Mouse (Mus musculus): ENCODE results near the gene Nxf3. TPM values are rescaled to one million over a fixed set of nuclear protein-coding genes. Genes with fewer than 3 reads are reported as not detected.
"Not testable (repeated sequence)": the region's sequence is repeated elsewhere in the genome, so short reads cannot be mapped to it uniquely, and the experiment has no call there.

Gene Nxf3
- polyA plus RNA-seq, 1 experiment from 2014 or later: not detected

DNA sequence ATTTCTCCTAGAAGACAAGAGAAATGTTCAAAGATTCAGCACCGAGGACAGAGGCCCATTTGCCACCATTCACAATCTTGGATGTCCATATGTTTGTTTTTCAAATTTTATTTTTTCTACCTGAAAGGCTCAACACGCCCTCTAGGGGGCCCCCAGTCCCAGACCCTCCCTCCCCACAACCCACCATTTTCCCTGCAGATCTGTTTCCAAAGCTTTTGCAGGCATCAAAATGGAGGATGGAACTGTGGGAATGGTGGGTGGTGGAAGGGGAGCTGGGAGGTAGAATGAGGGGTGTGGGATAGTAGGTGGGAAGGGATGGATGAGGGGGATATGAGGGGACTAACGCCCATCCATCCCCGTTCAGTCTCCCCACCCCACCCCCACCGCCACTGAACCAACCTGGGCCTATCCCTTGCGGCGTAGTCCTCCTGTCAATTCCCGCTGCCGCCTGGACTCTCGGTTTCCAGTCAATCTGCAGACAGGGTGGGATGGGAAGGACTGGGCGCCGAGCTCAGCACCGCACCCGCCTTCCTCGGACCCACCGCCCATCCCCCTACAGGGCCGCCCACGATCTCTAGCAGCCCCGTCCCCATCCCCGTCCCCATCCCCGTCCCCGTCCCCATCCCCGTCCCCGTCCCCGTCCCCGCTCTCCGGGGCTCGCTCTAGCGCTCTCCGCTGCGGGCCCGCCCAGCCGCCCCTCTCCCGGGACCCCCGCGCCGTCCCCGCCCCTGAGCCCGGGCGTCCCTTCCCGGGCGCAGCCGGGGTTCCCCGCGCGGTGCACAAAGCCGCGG, 17.7 kb downstream of the Nxf3 start:
- not testable (repeated sequence) for H3K4me1 ChIP-seq; H3K27ac ChIP-seq (replicated peaks); H3K27me3 ChIP-seq; H3K36me3 ChIP-seq; H3K9me3 ChIP-seq (replicated peaks); H3K9ac ChIP-seq
- peak overlapping the region; percentile 42 for H3K4me2 ChIP-seq (replicated peaks)
- WGBS: 40% methylated on average over 14 of the region's 48 CpGs
- peak; percentile 80 for ATAC-seq (ENCODE audit: insufficient number of reproducible peaks, low FRiP score, low TSS enrichment, low read depth)
- peak overlapping the region; percentile 35 for H3K4me3 ChIP-seq (replicated peaks)

DNA sequence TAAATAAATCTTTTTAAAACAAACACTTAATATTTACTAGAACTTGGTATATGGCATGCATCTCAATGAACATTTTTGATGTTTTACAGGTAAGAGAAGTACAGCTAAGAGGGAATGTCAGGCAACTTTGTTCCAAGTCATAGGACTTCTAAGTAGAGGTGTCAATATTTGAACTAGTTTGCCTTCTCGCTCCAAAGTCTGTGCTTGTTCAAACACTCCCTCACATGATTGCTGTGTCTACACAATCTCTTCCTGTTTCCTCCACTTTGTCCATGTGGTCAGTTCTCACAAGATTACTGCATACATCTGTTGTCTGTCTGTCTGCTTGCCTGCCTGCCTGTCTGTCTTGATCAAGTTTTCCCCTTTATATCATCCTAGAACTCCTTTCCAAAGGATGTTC, 24.4 kb downstream of the Nxf3 start:
- Histone ChIP-seq H3K4me2 (replicated peaks) (no peak overlapping the region), H3K9me3 (replicated peaks) (no peaks in the 10 kb centered on the region), H3K4me3 (replicated peaks) (no peak overlapping the region), H3K9ac (no peak overlapping the region), H3K36me3 (no peaks in the 10 kb centered on the region), H3K27me3 (no peaks in the 10 kb centered on the region), H3K4me1 (no peaks in the 10 kb centered on the region), H3K27ac (replicated peaks) (no peak overlapping the region)
- WGBS: 83% methylated on average over 1 of the region's 1 CpGs
- no peak for ATAC-seq (ENCODE audit: insufficient number of reproducible peaks, low FRiP score, low TSS enrichment, low read depth)

DNA sequence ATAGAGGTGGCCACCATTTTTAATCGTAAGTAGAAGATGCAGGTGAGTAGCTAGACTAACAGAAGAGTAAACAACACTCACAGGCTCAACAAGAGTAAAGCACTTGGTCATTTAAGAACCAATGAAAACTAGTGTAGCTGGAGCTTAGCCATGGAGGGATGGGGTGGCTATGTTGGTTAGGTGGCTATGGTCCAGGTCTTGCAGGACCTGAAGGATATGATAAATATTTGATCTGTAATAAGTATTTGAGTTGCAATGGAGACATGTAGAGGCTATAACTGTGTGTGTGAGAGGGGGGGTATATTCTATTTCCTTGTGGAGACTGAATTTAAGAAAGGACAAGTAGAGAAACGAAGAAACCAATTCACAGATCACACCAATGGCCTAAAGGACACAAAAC, 33.8 kb downstream of the Nxf3 start:
- Histone ChIP-seq H3K4me1 (no peaks in the 10 kb centered on the region), H3K9ac (no peak overlapping the region), H3K27me3 (no peaks in the 10 kb centered on the region), H3K9me3 (replicated peaks) (no peaks in the 10 kb centered on the region), H3K4me3 (replicated peaks) (no peak overlapping the region), H3K27ac (replicated peaks) (no peak overlapping the region), H3K4me2 (replicated peaks) (no peak overlapping the region), H3K36me3 (no peaks in the 10 kb centered on the region)
- WGBS: 75% methylated on average over 2 of the region's 2 CpGs
- ATAC-seq (ENCODE audit: insufficient number of reproducible peaks, low FRiP score, low TSS enrichment, low read depth): no peak

DNA sequence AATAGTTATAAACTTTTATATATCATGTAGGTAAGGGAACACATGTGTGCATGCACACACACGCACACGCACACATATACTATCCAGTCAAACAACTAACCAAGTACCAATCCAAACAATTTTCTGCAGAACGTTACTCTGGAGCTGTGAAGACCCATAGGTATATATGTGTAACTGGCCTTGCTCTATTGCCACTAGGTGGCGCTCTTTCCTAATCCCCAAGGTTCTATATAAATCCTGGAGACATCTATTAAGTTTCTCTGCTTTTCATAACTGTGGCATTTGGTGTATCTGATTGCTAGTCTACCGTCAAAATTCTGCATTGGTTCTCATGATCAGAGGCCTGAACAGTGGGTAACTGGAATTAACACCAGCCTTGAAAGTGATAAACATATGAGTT, 37.5 kb downstream of the Nxf3 start:
- Histone ChIP-seq H3K4me3 (replicated peaks) (no peak overlapping the region), H3K27ac (replicated peaks) (no peak overlapping the region), H3K9me3 (replicated peaks) (no peaks in the 10 kb centered on the region), H3K36me3 (no peaks in the 10 kb centered on the region), H3K9ac (no peak overlapping the region), H3K27me3 (no peaks in the 10 kb centered on the region), H3K4me1 (no peaks in the 10 kb centered on the region), H3K4me2 (replicated peaks) (no peak overlapping the region)
- WGBS: 10% methylated on average over 5 of the region's 5 CpGs
- ATAC-seq (ENCODE audit: insufficient number of reproducible peaks, low FRiP score, low TSS enrichment, low read depth): no peak

DNA sequence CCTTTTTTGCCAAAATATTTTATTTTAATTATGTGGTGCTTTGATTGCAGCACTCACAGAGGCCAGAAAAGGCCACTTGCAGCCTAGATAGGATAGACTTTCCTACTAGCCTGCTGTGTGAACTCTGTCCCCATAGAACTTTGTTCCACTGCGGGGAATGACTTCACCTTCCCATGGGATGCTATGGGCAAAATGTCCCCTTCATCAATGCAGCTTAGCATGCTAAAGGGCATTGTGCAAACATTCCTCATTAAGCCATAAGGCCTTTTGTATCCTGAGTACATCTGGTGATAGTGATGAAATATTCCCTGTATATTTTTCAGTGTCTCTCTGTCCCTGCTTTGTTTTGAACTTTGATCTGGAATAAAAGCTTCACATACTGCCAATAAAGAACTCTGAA, 41.3 kb downstream of the Nxf3 start:
- ATAC-seq (ENCODE audit: insufficient number of reproducible peaks, low FRiP score, low TSS enrichment, low read depth): no peak
- no peaks in the 10 kb centered on the region for H3K36me3 ChIP-seq
- WGBS: 90% methylated on average over 1 of the region's 1 CpGs
- H3K9me3 ChIP-seq (replicated peaks): no peaks in the 10 kb centered on the region
- no peak overlapping the region for H3K9ac ChIP-seq
- H3K4me2 ChIP-seq (replicated peaks): no peak overlapping the region
- H3K4me3 ChIP-seq (replicated peaks): no peak overlapping the region
- H3K4me1 ChIP-seq: no peaks in the 10 kb centered on the region
- no peaks in the 10 kb centered on the region for H3K27me3 ChIP-seq
- no peak overlapping the region for H3K27ac ChIP-seq (replicated peaks)

DNA sequence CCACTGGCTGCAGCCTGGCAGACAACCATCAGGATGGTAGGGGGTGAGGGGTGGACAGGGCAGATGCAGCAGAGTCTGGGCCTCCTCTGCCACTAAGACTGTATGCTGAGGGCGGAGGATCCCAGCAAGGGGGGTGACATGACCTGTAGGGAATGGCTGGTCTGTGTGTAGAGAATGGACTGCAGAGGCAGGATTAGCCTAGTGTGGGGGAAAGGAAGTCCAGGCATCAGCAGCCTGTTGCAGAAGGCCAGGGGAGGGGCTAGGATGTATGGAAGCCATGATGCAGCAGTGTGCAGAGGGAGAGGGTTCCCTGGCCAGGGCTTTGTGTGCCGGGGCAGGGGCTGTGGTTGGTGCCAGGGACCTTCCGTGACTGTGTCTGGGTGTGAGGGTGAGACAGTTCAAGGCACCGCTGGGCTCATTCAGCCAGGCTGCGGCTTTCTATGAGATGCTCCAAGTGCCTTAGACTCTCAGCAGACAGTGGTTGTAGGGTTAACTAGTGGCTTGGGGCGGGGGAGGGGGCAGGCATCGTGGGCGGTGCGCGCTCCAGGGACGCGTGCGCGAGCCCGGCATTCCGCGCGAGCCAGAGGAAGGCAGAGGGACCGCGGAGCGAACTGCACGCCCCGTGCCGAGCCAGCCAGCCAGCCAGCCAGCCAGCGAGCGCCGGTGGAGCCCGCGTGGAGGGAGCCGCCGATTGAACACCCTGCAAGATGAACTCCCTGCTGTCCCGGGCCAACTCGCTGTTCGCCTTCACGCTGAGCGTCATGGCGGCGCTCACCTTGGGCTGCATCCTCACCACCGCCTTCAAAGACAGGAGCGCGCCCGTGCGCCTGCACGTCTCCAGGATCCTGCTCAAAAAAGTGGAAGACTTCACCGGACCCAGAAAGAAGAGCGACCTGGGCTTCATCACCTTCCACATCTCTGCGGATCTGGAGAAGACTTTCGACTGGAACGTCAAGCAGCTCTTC, 52.0 kb downstream of the Nxf3 start, which contains the start of gene Arxes1:
Gene Arxes1 (plus strand): TSS at position 569 of the 965 bp plus-strand sequence.
- not testable (repeated sequence) for H3K9ac ChIP-seq; H3K36me3 ChIP-seq; H3K9me3 ChIP-seq (replicated peaks); H3K27me3 ChIP-seq; H3K4me1 ChIP-seq; H3K27ac ChIP-seq (replicated peaks)
- peak within 1 kb of the TSS; percentile 36 for H3K4me2 ChIP-seq (replicated peaks)
- 14% methylated on average over 16 of the region's 49 CpGs for WGBS
- peak within 1 kb of the TSS; percentile 24 for H3K4me3 ChIP-seq (replicated peaks)
- peak; percentile 93 for ATAC-seq (ENCODE audit: insufficient number of reproducible peaks, low FRiP score, low TSS enrichment, low read depth)

DNA sequence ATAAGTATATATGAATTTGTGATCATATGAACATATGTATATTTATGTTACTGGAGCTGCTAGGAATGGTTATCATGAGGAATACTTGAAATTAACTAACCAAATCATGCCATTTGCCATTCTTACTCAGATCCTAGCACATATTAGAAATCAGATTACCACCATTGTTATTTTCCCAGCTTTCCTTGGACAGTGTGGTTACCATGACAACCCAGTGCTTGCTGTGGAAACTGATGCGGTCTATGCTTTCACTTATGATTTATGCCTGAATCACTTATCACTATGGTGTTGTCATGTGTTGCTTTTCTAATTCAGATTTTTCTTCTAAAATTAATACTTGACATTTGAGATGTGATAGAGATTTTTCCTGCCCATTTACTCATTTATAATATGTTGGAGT, 54.7 kb downstream of the Nxf3 start:
- no peaks in the 10 kb centered on the region for H3K4me1 ChIP-seq
- H3K4me2 ChIP-seq (replicated peaks): no peak overlapping the region
- H3K36me3 ChIP-seq: no peaks in the 10 kb centered on the region
- no peaks in the 10 kb centered on the region for H3K9me3 ChIP-seq (replicated peaks)
- H3K9ac ChIP-seq: no peak overlapping the region
- 70% methylated on average over 1 of the region's 1 CpGs for WGBS
- peaks cover 3% of the 10 kb centered on the region; the same call in 1 of the 2 replicates for H3K27me3 ChIP-seq
- H3K27ac ChIP-seq (replicated peaks): no peak overlapping the region
- ATAC-seq (ENCODE audit: insufficient number of reproducible peaks, low FRiP score, low TSS enrichment, low read depth): no peak
- H3K4me3 ChIP-seq (replicated peaks): no peak overlapping the region

Other genes starting within 250 kb of the Nxf3 start
- 31.8 and 37.8 TPM in 2 replicates for gene Gprasp2, start 246.2 kb downstream of the Nxf3 start, polyA plus RNA-seq (2015; fragmentation: Nextera tagmentation; extraction: Ambion mirVana)
- gene Arxes2, start 91.4 kb downstream of the Nxf3 start, polyA plus RNA-seq (2015; fragmentation: Nextera tagmentation; extraction: Ambion mirVana): 50.3 and 54.0 TPM in 2 replicates
- gene Arxes1, start 51.9 kb downstream of the Nxf3 start, polyA plus RNA-seq (2015; fragmentation: Nextera tagmentation; extraction: Ambion mirVana): 24.4 and 26.5 TPM in 2 replicates
- gene Bex2, start 17.0 kb downstream of the Nxf3 start, polyA plus RNA-seq (2015; fragmentation: Nextera tagmentation; extraction: Ambion mirVana): 58.8 and 64.6 TPM in 2 replicates
- 31.4 and 35.7 TPM in 2 replicates for gene Bex4, start 53.7 kb upstream of the Nxf3 start, polyA plus RNA-seq (2015; fragmentation: Nextera tagmentation; extraction: Ambion mirVana)
- 189 and 202 TPM in 2 replicates for gene Tceal8, start 87.1 kb upstream of the Nxf3 start, polyA plus RNA-seq (2015; fragmentation: Nextera tagmentation; extraction: Ambion mirVana)
- gene Tceal5, start 118.6 kb upstream of the Nxf3 start, polyA plus RNA-seq (2015; fragmentation: Nextera tagmentation; extraction: Ambion mirVana): 12.9 and 13.1 TPM in 2 replicates
- gene Tceal7, start 129.5 kb upstream of the Nxf3 start, polyA plus RNA-seq (2015; fragmentation: Nextera tagmentation; extraction: Ambion mirVana): 121 and 154 TPM in 2 replicates
- 112 and 134 TPM in 2 replicates for gene Bex1, start 130.3 kb upstream of the Nxf3 start, polyA plus RNA-seq (2015; fragmentation: Nextera tagmentation; extraction: Ambion mirVana)
- 520 and 545 TPM in 2 replicates for gene Tceal9, start 159.8 kb upstream of the Nxf3 start, polyA plus RNA-seq (2015; fragmentation: Nextera tagmentation; extraction: Ambion mirVana)
- gene Bex3, start 185.0 kb upstream of the Nxf3 start, polyA plus RNA-seq (2015; fragmentation: Nextera tagmentation; extraction: Ambion mirVana): 387 and 393 TPM in 2 replicates